Mouse (Mus musculus) thymus, adult 18-20 months (tissue): ENCODE measurements around the gene Otop1.

Source experiments
- DNase-seq, 2 experiments: peaks; one replicate each; pipeline ENCODE4 v3.0.0; 2022; ENCODE audit warnings: mixed read lengths in 2 of 2

The Otop1 gene

GRCm38 (mm10) chr5:38275771-38276170, at the start of gene Otop1:
Gene Otop1, plus strand, starts transcription at chr5:38275972.
- DNase-seq = no peak

GRCm38 (mm10) chr5:38235422-38235821, 40.4 kb upstream of the Otop1 start:
- peak in 1 of 2 experiments; percentile 18 for DNase-seq

GRCm38 (mm10) chr5:38236627-38237026, 39.1 kb upstream of the Otop1 start:
- DNase-seq = no peak

GRCm38 (mm10) chr5:38240727-38241472, 34.9 kb upstream of the Otop1 start:
- no peak for DNase-seq

GRCm38 (mm10) chr5:38241473-38241834, 34.3 kb upstream of the Otop1 start:
- DNase-seq = no peak

- DNase-seq = no peak
These were observed 33.8 kb upstream of the Otop1 start for GRCm38 (mm10) chr5:38241966-38242365.

GRCm38 (mm10) chr5:38255195-38255594, 20.6 kb upstream of the Otop1 start:
- DNase-seq = no peak

GRCm38 (mm10) chr5:38255644-38256043, 20.1 kb upstream of the Otop1 start:
- DNase-seq = no peak

- DNase-seq = no peak
These were observed 19.2 kb upstream of the Otop1 start for GRCm38 (mm10) chr5:38256551-38256950.

GRCm38 (mm10) chr5:38258034-38258772, 17.6 kb upstream of the Otop1 start:
- no peak for DNase-seq

GRCm38 (mm10) chr5:38258773-38259146, 17.0 kb upstream of the Otop1 start:
- DNase-seq = no peak

- no peak for DNase-seq
These were observed 16.2 kb upstream of the Otop1 start for GRCm38 (mm10) chr5:38259455-38260106.

GRCm38 (mm10) chr5:38260107-38260682, 15.6 kb upstream of the Otop1 start, which contains the start of gene Tmem128:
Gene Tmem128, plus strand, starts transcription at chr5:38260185.
- peak; percentile 19 to 27 for DNase-seq

- DNase-seq = no peak
These were observed 4.8 kb upstream of the Otop1 start for GRCm38 (mm10) chr5:38270942-38271341.

GRCm38 (mm10) chr5:38273831-38274230, 1.9 kb upstream of the Otop1 start:
- no peak for DNase-seq

GRCm38 (mm10) chr5:38276451-38276850, 679 bp downstream of the Otop1 start:
- DNase-seq = no peak

GRCm38 (mm10) chr5:38277098-38277866, 1.5 kb downstream of the Otop1 start:
- DNase-seq = no peak

GRCm38 (mm10) chr5:38277936-38278600, 2.3 kb downstream of the Otop1 start:
- DNase-seq = no peak

GRCm38 (mm10) chr5:38280075-38280474, 4.3 kb downstream of the Otop1 start:
- DNase-seq = no peak

- DNase-seq = no peak
These were observed 10.0 kb downstream of the Otop1 start for GRCm38 (mm10) chr5:38285724-38286123.

GRCm38 (mm10) chr5:38288476-38288875, 12.7 kb downstream of the Otop1 start:
- no peak for DNase-seq
